Mouse (Mus musculus): Measurements from ENCODE around the gene Dok5.

Gene Dok5

DNA sequence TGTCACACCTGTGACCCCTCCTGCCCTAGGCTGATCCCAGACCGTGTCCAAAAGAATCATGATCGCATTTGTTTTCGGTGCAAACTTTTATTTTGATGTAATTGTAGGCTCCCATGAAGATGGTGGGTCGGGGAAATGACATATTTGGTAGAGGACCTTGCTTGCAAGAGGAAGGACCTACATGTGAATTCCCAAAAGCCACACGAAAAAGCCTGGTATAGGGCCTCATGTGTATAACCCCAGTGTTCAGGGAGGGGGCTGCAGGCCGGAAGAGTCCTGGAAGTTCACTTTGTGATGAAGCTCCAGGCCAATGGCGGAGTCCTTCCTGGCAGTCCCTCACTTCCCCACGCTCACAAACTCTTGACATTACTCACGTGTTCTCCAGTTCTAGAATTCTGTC, 7.3 kb downstream of the Dok5 start:
- DNase-seq = no peak

DNA sequence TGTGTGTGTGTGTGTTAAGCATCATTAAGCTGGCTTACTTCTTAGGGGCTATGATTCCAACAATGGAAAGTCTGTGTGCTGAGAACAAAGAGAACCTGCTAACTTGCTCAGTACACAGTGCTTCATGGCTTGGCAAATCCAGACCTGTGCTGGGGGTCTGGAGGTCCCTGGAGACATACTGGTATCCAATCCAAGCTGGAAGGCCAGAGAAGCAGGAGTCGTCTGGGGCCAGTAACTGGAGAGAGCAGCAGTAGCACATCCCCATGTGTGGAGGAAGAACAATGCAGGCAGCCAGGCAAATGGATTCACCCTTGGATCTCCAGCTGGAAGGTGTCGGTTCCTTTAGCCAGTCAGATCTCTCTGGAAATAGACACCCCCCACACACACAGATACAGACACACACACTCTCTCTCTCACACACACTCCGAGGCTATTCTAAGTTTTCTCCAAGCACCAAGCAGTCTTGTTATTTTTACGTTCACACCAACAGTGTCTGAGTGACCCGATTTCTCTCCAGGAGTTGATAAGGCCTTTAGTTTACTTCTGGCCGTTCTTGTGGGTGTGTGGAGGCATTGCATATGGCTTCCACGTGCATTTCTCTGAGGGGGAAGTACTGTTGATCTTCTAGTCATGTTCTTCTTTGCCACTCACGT, 8.2 kb downstream of the Dok5 start:
- no peak for DNase-seq

DNA sequence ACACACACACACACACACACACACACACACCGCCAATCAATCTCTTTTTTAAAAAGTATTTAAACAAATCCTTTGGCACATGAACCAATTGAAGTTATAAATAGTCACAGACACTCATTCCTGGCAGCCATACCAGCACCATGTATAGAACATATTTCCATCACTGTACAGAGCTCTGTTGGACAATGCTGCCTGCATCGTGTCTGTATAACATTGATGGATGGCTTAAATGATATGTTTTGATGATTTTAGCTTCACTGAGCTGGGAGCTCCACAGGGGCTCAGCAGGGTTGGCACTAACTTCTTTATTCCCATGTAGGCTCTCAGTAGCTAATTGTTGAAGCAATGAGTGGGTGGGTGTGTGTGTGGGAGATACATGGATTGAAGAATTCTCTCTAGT, 11.9 kb downstream of the Dok5 start:
- DNase-seq = no peak

DNA sequence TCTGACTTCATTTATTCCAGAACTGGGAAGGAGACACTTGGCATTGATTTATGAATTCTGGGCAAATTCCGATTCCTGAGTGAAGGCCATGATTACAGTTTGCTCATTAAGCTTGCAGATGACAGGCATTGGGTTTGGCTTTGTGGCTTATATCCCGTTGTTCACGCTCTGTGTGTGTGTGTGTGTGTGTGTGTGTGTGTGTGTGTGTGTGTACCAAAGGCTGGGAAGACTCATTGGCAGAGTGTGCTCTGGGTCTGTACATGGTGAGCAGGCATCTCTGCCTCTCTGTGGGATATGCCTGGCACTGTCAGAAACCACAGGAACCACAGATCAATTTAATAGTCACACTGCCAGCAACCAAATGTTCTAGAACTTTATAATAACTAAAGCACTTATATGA, 17.3 kb downstream of the Dok5 start:
- DNase-seq = no peak

DNA sequence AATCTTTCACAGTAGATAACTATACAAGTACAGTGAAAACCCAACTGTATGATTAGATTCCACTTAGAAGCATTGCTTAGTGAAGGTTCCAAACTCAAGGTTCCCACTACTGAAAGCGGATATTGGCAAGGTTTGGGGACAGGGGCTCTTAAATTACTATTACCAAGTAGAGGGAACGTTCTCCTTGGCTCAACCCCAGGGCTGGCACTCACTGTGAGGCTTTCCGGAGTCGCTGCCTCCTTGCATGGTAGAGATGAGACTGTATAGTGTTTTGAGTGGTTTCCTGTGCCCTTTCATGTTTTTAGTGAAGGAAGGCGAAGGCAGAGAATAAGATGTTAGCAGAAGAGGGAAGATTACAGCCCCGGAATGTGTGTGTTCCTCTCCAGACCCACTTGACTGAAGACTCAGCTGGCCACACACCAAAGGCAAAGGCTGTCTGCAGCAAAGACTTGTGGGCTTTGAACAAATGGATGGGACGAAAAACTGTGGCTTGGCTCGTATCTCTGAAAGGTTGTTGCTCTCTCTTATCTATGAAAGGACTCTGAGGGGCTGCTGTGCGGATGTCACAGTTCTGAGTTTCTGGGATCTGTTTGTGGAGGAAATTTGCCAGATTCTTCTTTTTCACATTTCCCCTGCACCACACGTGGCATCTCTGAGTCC, 20.7 kb downstream of the Dok5 start:
- DNase-seq = no peak

DNA sequence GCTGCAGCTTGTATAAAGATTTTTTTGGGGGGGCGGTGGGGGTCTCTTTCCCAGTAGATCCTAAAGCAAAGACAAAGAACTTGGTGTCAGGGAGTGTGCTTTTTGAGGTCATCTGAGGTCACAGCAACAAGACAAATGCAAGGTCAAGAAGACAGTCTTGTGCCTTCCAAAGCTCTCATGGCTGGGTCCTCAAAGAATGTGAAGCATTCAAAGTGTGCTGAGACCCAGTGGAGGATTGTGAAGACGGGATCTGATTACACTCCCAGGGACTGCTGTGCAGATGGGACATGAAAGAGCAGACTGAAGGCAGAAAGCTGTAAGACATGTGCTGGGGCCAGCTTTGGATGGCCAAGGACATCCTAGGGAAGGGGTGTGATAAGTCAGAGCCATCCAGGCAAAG, 24.2 kb downstream of the Dok5 start:
- DNase-seq = no peak

DNA sequence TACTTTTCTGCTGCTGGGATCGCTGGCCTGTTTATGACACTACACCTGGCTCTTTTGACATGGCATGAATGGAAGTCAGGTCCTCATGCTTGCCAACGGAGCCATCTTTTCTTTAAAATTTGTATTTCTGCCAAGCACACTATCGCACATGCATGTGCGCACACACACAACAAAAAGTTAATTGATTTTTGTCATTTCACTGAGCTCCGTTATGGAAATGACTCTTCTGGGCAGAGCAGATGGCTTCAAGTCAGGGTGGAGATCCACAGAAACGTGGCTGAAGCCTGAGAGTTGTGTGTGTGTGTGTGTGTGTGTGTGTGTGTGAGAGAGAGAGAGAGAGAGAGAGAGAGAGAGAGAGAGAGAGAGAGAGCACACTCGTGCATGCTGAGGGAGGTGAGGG, 25.1 kb downstream of the Dok5 start:
- no peak for DNase-seq

DNA sequence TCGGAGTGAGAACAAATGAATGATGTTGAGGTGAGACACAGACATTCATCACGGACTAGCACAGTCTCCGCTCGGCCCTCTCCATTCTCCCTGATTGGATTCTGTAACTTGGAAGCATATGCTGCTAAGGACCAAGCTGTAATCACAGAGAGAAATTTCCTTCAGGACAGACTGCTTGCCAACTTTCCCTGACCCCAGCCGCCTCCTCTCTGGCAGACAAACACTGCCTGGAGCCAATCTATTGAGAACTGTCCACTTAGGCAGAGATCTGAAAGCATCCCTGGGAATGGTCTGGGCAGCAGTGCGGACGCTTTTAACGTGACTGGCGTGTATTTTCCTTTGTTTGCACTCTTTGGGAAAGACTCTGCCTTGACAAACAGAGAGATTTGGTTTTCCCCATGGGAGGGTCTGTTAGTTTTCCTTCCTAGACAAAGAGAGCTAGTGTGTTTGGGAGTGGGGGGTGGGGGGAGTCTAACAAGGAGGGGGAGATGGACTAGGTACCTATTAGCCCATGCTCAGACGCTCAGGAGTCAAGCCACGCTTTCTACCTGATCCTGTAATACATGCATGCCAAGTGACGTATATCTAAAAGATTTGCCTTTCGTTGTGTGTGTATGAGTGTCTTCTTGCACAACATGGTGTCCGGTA, 25.7 kb downstream of the Dok5 start:
- DNase-seq = no peak

DNA sequence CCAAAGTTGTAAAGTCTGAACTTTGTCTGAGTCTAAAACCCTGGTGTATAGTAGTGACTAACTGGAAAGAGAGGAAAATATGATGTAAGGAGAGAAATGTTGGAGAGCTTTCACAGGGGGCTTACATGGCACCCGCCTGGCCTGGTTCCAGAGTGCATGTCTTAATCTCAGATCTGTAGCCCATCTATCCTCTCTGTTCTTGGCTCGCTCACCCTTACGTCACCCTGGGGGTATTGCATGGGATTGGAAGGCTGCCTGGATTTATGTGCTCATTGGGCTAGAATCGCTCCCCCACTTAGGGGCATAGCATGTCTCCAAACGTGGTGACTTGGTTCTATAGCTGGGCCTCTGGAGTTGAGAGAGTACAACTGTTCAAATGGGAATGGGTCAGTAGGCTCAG, 26.6 kb downstream of the Dok5 start:
- no peak for DNase-seq

DNA sequence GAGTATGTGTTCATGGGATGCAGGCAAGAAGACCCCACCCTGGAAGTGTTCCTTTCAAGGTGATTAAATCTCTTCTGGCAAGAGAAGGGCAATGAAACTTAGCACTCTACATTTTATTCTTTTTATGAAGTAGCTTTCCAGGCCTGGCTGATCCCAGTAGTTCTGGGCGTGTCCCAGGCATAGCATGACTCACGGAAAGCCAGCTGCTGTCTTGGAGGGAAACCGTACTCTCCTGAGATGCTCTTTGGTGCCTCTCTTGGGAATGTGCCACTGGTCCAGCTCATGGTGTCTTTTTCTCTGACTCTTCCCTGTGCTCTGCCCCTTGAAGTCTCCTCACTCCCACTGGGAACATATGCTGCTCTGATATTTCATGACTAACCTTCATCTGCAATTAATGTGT, 33.1 kb downstream of the Dok5 start:
- DNase-seq = no peak

DNA sequence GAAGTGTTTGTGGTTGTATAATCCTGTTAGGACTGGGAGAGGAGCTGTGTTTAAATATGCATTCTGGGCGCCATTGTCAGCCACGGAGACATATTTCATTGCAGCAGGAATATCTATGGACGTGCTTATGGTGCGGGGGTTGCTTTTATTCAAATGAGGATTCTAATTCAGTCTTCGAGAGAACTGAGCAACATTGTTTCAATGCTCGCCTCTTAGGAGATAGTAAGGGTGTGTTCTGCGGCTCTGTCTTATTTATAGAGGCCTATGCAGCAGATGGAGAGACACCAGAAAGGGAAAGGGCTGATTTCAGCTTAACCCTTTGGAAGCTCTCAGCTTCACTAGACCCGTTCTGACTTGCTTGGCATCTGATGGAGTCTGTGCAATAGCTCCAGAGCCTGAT, 35.6 kb downstream of the Dok5 start:
- DNase-seq = no peak

DNA sequence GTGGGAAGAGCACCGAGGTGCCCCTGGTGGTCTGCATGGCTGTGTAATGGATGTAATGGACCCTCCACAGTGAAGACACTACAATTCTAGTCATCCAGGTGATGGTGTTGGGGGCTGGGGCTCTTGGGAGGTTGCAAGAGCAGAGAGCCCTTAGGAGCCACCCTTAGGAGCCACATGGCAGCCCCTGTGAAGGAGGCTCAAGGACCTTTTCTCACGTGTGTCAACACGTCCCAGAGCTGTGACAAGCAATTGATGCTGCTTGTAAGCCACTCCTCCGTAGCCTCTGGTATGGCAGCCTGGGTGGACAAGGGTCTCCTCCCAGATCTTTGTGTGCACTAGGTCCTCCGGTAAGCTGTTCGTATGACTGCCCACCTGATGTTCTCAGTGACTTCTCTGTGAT, 37.1 kb downstream of the Dok5 start:
- DNase-seq = no peak

DNA sequence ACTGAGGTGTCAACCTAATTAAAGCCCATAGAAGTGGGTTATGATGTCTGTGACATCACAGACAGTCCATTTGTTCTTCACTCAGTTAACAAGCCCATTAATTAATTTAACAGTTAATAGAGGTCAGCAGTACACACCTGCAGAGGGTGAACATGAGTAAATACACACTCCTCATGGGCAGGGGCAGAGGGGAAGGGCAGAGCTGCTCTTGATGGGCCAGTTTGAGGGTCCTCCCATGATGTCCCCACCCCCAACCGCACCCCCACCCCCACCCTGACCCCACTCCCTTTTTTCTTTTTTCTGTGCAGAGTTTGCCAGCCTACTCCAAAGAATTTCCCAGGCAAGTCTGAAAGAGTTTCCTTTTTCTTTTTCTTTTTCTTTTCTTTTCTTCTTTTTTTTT, 39.9 kb downstream of the Dok5 start:
- no peak for DNase-seq

DNA sequence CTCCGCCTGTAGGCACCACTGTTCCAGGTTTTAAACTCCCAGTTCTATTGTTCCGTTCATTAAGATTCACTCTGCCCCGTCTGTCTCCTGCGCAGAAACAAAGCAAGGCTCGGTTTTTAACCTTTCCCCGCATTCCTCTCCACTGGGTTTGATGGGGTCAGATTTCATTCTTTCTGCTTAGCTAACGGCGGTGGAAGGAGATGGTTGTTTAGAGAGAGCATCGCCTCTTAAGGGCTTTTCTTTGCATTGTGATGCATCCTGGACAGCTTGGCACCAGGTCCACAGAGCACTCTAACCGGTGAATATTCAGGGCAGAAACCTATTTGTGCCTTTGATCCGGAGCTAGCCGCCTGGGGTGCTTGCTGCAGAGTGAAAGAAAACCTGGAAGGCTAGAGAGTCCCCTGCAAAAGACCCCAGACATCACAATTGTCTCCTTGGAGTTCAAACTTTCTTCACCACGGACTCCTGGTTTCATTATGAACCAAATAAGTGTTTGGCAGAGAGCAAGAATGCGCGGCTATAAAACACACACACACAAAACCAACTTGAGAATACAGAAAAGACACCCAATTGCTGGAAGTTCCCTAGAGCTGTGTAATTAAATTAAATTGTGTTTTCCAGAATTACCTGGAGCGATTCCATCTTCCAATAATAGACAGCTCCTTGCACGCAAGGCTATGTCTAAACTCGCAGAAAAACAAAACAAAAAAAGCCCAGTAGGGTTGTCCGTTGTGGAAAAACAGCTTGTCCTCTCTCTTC, 40.7 kb downstream of the Dok5 start:
- no peak for DNase-seq

DNA sequence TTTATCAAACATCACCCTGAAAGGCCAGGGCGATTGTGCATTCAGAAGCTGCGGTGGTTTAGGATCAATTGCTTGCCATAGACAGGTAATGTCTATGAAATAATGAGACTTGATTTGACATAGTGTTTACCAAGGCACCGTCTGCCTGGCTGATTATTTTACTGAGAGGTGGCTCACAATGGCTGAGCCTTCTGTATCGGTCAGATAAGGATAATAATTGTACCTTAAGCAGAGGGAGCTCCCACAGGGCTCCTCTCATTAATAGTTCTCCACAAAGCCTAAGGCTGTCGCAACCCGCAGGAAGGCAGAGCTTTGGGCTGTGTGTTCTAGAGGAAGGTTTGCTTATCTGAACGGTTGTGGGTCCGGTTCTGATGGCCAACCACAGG, 41.3 kb downstream of the Dok5 start:
- no peak for DNase-seq

DNA sequence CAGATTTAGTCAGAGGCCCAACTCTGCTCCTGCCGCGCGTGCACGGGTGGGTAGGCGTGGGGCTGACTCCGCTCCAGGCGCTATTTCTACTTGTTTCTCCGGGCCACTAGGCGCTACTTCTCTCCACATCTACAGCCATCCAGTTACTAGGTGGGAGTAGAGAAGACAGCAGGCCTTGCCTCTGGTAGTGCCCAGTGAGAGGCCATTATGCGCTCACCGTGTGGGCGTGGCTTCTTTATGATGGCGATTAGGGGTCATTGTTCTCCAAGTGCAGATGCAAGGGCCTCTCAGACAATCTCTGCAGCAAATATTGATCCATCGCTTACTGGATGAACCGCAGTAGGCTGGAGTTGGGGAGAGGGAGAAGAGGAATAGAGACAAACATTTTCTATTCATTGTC, 44.0 kb downstream of the Dok5 start:
- no peak for DNase-seq

DNA sequence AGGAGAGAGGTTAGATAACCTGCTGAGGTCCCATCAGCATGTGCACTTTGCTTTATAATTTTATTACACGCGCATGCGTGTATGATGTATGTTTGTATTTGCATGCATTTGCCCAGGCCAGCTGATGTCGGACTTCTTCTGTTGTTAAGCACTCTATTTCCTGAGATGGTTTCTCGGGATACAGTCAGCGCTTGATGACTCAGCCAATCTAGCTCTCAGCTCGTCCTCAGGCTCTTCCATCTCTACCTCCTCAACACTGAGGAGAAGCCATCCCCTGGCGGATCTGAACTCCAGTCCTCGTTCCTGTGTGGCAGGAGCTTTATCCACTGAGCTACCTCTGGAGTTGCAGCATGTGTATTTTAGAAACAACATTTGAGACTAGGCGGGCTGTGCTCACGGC, 44.5 kb downstream of the Dok5 start:
- DNase-seq = no peak

DNA sequence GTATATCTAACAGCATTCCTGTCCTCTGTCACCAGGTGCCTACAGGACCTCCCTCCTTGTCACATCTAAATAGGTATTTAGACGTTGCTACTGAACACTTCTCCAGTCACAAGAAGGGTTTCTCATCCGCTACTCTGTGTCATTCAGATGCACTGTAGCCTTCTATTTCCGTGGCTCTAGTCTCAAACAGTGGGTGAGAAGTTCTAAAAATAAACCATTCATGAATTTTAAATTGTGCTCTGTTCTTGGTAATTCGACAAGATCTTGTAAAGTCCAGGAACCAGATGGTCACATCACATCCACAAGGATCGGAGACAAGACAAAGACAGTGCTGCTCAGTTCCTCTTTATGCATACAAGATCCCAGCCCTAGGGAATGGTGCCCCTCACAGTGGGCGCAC, 46.0 kb downstream of the Dok5 start:
- no peak for DNase-seq

DNA sequence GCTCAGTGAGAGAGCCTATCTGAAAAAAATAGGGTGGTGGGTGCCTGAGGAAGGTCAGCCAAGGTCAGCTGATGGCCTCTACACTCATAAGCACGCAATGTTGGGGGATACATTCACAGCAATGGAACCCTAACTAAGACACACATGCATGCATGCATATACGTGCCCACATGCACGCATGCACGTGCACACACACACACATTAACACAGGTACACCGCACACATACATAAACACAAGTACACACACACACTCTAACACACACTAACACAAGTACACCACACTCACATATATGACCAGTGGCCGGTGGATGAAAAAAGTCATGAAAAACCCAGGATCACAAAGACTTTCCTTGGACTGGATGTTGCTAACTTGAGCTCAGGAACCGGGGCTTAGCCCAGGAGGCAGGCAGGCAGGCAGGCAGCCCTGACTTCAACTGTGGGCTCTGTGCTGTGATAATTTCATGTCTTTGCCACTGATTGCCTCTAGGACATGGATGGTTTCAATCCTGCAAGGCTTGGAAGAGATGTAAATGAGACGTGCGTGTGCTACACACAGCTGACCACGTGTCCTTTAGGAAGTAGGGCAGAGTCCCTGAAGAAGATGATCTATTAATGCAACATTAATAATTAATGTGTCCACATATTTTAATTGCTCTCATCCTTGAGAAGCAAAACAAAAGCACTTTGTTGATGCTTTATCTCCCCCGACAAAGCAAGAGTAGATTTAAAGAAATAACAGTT, 48.6 kb downstream of the Dok5 start:
- DNase-seq = no peak

DNA sequence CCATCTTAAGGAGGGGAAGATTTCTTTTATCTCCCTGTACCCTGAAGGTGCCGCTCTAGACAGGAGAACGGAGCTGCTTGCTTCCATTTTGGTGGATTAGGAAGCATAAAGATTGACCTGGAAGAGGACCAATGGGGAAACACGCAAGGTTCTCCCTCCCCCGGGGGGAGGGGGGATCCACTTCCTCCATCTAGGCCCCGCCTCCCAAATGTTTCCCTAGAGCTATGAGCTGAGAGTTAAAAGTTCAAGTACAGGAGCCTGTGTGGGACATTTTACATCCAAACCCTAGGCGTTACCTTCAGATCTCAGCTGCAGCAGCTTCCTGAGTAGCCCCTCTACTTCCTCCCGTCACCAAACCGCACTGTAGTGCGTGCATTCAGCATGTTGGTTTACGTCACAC, 56.5 kb downstream of the Dok5 start:
- DNase-seq = no peak

DNA sequence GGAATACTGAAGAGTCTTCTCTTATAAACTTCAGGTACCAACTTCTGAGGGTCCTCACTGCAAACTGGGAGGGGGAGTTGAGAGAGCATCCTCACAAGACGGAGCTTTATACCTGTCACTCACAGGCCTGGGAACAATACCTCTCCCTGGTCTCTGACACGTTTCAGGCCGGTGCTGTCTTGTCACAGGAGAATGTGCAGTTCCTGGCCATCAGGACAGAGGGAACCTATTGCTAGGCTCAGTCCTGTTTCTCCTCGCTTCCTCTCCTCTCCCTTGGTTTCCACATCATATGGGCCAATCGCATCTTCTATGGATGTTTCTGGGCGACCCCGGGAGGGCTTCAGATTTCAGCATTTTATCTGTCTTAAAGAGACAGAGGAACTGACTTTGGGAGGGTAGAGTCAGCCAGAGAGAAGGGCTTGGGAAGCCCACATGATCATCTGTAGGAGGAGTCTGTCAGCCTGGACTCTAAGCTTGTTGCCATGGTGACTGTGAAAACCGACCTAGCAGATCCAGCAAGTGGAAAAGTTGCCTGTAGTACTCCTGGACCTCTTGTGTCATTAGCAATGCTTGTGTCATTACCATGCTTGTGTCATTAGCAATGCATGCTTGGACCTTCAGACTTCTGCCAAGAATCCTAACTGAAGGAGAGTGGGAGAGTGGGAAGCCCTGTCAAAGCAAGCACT, 59.9 kb downstream of the Dok5 start:
- no peak for DNase-seq

DNA sequence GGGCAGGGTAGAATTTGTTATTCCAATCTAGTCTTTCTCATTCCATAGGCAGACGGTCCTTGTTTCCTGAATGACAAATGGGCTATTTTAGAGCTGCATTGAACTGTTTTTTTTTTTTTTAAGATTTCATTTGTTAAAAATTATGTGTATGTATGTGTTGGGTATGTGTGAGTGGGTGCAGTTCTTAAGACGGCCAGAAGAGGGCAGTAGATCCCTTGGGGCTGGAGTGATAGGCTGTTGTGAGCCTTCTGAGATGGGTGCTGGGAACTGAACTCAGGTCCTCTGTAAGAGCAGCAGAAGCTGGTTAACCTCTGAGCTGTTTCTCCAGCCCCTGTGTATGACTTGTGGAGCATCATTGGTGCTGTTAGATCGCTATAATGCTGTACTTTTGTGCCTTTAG, 63.6 kb downstream of the Dok5 start:
- no peak for DNase-seq

DNA sequence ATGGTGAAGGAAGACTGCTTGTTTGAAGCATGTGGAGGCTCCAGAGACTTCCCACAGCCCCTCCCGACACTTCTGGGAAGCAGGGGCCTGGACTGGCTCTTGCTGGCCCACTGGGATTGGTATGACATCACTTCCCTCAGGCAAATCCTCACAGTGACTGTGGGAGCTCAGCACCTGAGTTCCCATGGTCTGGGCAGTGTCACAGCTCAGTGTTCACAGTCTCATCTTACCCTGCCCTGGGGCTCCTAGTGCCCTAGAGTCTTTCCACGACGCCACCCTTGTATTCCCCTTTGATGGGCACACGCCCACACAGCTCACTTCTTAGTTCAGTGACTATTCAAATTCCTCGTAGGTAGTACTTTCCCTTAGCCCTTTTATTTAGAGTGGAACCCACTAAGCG, 71.4 kb downstream of the Dok5 start:
- no peak for DNase-seq
